Mouse (Mus musculus): ENCODE results near the gene Bnipl. TPM values are rescaled to one million over a fixed set of nuclear protein-coding genes. Genes with fewer than 3 reads are reported as not detected.

The Bnipl gene
- polyA plus RNA-seq, 1 experiment from 2014 or later: not detected

DNA sequence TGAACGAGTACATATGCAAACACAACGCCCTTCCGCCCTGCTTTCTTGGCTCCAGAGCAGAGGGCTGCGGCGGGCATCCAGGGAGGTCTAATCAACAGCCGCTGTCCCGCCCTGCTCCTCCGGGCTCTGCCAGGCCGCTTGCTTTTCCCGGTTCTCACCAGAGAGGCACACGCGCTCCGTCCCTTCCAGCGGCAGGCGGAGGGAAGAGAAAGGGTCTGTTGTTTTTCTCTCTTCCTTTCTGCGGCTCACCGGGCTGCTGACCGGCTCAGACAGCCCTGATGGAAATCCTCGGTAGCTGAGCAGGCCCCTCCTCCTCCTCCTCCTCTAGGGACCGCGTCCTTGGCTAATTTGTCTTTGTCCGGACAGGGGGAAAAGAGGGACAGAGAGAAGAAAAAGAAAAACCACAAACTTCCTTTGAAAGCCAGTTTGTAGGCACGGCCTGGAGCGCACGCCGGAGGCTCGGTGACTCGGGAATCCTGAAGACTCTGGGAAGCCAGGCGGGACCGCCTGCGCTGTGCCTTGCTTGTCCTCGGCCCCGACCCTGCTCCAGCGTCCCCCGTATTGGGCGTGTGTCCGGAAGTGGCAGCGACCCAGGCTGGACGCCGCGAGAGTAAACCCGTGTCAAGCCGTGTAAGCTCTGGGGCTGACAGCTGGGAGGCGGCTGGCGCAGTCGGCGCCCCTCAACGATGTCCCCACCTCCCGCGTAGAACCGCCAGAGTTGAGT, 32.0 kb upstream of the Bnipl start:
- H3K4me2 ChIP-seq (ENCODE audit: low read length): peak overlapping the region; percentile 90
- peak overlapping the region; percentile 68 for H3K4me3 ChIP-seq (replicated peaks; ENCODE audit: low read depth, low read length)
- no peaks in the 10 kb centered on the region for H3K27me3 ChIP-seq (ENCODE audit: control insufficient read depth, insufficient read depth, low read length)
- peak overlapping the region; percentile 76 for H3K9ac ChIP-seq (replicated peaks; ENCODE audit: low read length)
- peaks cover 28% of the 10 kb centered on the region for H3K4me1 ChIP-seq (ENCODE audit: control insufficient read depth, insufficient read depth, low read length)
- H3K27ac ChIP-seq (replicated peaks; ENCODE audit: low read depth, low read length): peak overlapping the region; percentile 94
- ATAC-seq (ENCODE audit: low FRiP score, low TSS enrichment) (peak; percentile 72), DNase-seq (peak; percentile 87)
- peaks cover 7% of the 10 kb centered on the region for H3K36me3 ChIP-seq (ENCODE audit: control insufficient read depth, insufficient read depth, low read length)
- WGBS: under 1% methylated on average over 50 of the region's 51 CpGs
- H3K9me3 ChIP-seq (ENCODE audit: control insufficient read depth, low read length): no peaks in the 10 kb centered on the region

- H3K9me3 ChIP-seq (ENCODE audit: control insufficient read depth, low read length): no peaks in the 10 kb centered on the region
- H3K27ac ChIP-seq (replicated peaks; ENCODE audit: low read depth, low read length): peak overlapping the region; percentile 94
- peak overlapping the region; percentile 90 for H3K4me2 ChIP-seq (ENCODE audit: low read length)
- H3K4me1 ChIP-seq (ENCODE audit: control insufficient read depth, insufficient read depth, low read length): peaks cover 28% of the 10 kb centered on the region
- ATAC-seq (ENCODE audit: low FRiP score, low TSS enrichment): no peak
- no peaks in the 10 kb centered on the region for H3K27me3 ChIP-seq (ENCODE audit: control insufficient read depth, insufficient read depth, low read length)
- DNase-seq: peak; percentile 52
- H3K4me3 ChIP-seq (replicated peaks; ENCODE audit: low read depth, low read length): peak overlapping the region; percentile 68
- peak overlapping the region; percentile 76 for H3K9ac ChIP-seq (replicated peaks; ENCODE audit: low read length)
- H3K36me3 ChIP-seq (ENCODE audit: control insufficient read depth, insufficient read depth, low read length): peaks cover 1% of the 10 kb centered on the region; the same call in 1 of the 2 replicates
- WGBS: under 1% methylated on average over 11 of the region's 11 CpGs
Measured at GRCm38 (mm10) chr3:95282381-95282864, 31.4 kb upstream of the Bnipl start.

DNA sequence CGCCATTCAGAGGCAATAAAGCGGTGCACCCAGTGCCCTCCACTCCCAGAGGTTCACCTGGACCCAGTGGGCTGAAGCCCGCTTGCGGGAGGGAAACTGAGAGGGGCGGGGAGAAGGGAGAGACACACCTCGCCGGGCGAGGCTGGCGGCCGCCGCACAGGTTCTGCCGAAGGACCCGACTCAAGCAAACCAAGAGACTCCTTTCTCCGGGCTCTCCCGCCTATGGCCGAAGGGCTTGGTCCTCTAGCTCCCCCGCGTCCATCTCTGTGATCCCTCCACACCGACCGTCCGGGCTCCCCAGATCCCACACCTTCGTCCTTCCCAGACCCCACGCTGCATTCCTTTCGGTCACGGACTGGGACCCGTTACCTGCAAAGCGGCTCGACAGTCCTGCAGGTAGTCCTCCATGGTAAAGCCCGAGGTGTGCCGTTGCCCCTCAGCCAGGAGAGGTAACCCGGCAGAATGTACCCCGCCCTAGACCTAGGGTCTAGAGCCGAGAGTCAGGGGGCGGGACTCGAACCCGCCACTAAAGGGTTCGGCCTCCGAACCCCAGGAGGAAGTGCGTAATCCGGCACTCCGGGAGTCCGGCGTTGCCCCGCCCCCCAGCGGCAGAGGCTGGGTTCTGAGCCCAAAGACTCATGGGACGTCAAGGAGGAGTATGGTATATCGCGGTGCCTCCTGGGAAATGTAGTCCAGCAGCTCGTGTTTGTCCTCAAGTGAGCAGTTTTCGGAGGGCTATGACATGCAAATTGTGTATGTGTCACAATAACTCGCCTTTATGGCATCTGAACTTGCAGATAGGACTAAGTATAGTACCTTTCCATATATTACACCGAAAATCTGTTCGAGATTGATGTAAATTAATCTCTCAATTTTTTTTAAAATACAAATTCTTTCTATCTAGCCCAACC, 30.5 kb upstream of the Bnipl start, which contains the start of the genes Mindy1 and Prune1:
Gene Mindy1, plus strand, starts transcription at position 130 of the 911 bp plus-strand sequence.
Gene Prune1, minus strand, starts transcription at position 861 of the 911 bp plus-strand sequence.
- DNase-seq: peak; percentile 99
- WGBS: 1% methylated on average over 53 of the region's 53 CpGs

DNA sequence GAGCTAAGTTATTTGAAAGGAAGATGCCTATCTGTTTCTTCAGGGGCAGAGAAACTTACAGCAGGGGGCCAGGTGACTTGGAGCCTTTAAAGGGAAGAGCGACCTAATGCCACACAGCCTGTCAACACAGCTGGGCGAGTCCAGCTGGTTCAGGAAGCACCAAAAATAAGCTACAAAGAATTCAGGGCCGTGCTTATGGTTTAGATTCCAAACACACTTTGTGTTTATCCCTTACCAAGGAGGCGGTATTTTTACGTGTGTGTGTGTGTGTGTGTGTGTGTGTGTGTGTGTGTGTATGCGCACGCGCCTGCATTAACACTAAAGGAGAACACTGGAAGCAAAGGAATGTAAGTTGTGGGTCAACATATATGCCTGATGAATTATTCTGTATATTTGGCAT, 29.8 kb upstream of the Bnipl start:
- Histone ChIP-seq H3K9ac (replicated peaks; ENCODE audit: low read length) (peak overlapping the region; percentile 76), H3K4me3 (replicated peaks; ENCODE audit: low read depth, low read length) (peak overlapping the region; percentile 68), H3K4me1 (ENCODE audit: control insufficient read depth, insufficient read depth, low read length) (peaks cover 28% of the 10 kb centered on the region), H3K9me3 (ENCODE audit: control insufficient read depth, low read length) (no peaks in the 10 kb centered on the region), H3K36me3 (ENCODE audit: control insufficient read depth, insufficient read depth, low read length) (no peaks in the 10 kb centered on the region), H3K4me2 (ENCODE audit: low read length) (peak overlapping the region; percentile 90), H3K27ac (replicated peaks; ENCODE audit: low read depth, low read length) (peak overlapping the region; percentile 94), H3K27me3 (ENCODE audit: control insufficient read depth, insufficient read depth, low read length) (no peaks in the 10 kb centered on the region)
- WGBS: 30% methylated on average over 8 of the region's 8 CpGs
- peak; percentile 61 for DNase-seq
- ATAC-seq (ENCODE audit: low FRiP score, low TSS enrichment): no peak

More for the DNA sequence above, 30.5 kb upstream of the Bnipl start, which contains the start of the genes Mindy1 and Prune1:
- Histone ChIP-seq H3K4me3 (replicated peaks; ENCODE audit: low read depth, low read length) (peak within 1 kb of the TSS; percentile 68), H3K9ac (replicated peaks; ENCODE audit: low read length) (peak within 1 kb of the TSS; percentile 76), H3K4me1 (ENCODE audit: control insufficient read depth, insufficient read depth, low read length) (peaks cover 28% of the 10 kb centered on the region), H3K27me3 (ENCODE audit: control insufficient read depth, insufficient read depth, low read length) (no peaks in the 10 kb centered on the region), H3K36me3 (ENCODE audit: control insufficient read depth, insufficient read depth, low read length) (no peaks in the 10 kb centered on the region), H3K4me2 (ENCODE audit: low read length) (peak within 1 kb of the TSS; percentile 90), H3K27ac (replicated peaks; ENCODE audit: low read depth, low read length) (peak within 1 kb of the TSS; percentile 94), H3K9me3 (ENCODE audit: control insufficient read depth, low read length) (no peaks in the 10 kb centered on the region)
- ATAC-seq (ENCODE audit: low FRiP score, low TSS enrichment): peak; percentile 92

- Histone ChIP-seq H3K27ac (replicated peaks; ENCODE audit: low read depth, low read length) (no peak overlapping the region), H3K36me3 (ENCODE audit: control insufficient read depth, insufficient read depth, low read length) (no peaks in the 10 kb centered on the region), H3K4me1 (ENCODE audit: control insufficient read depth, insufficient read depth, low read length) (peaks cover 8% of the 10 kb centered on the region; the same call in 1 of the 2 replicates), H3K9ac (replicated peaks; ENCODE audit: low read length) (no peak overlapping the region), H3K4me2 (ENCODE audit: low read length) (no peak overlapping the region), H3K4me3 (replicated peaks; ENCODE audit: low read depth, low read length) (no peak overlapping the region), H3K9me3 (ENCODE audit: control insufficient read depth, low read length) (no peaks in the 10 kb centered on the region), H3K27me3 (ENCODE audit: control insufficient read depth, insufficient read depth, low read length) (no peaks in the 10 kb centered on the region)
- ATAC-seq (ENCODE audit: low FRiP score, low TSS enrichment): no peak
- DNase-seq: no peak
- WGBS: 89% methylated on average over 1 of the region's 1 CpGs
Measured at GRCm38 (mm10) chr3:95277149-95277551, 26.2 kb upstream of the Bnipl start.

GRCm38 (mm10) chr3:95276428-95276934, 25.5 kb upstream of the Bnipl start:
- ATAC-seq (ENCODE audit: low FRiP score, low TSS enrichment): no peak
- 0 out of 2 replicates have a peak, but pooled peaks cover 7% of the 10 kb centered on the region for H3K4me1 ChIP-seq (ENCODE audit: control insufficient read depth, insufficient read depth, low read length)
- H3K9me3 ChIP-seq (ENCODE audit: control insufficient read depth, low read length): no peaks in the 10 kb centered on the region
- H3K27ac ChIP-seq (replicated peaks; ENCODE audit: low read depth, low read length): no peak overlapping the region
- 87% methylated on average over 5 of the region's 5 CpGs for WGBS
- no peak for DNase-seq
- no peaks in the 10 kb centered on the region for H3K36me3 ChIP-seq (ENCODE audit: control insufficient read depth, insufficient read depth, low read length)
- no peak overlapping the region for H3K9ac ChIP-seq (replicated peaks; ENCODE audit: low read length)
- H3K4me3 ChIP-seq (replicated peaks; ENCODE audit: low read depth, low read length): no peak overlapping the region
- H3K4me2 ChIP-seq (ENCODE audit: low read length): no peak overlapping the region
- no peaks in the 10 kb centered on the region for H3K27me3 ChIP-seq (ENCODE audit: control insufficient read depth, insufficient read depth, low read length)

- Histone ChIP-seq H3K4me3 (replicated peaks; ENCODE audit: low read depth, low read length) (no peak overlapping the region), H3K4me2 (ENCODE audit: low read length) (no peak overlapping the region), H3K27ac (replicated peaks; ENCODE audit: low read depth, low read length) (no peak overlapping the region), H3K9ac (replicated peaks; ENCODE audit: low read length) (no peak overlapping the region), H3K4me1 (ENCODE audit: control insufficient read depth, insufficient read depth, low read length) (no peaks in the 10 kb centered on the region), H3K9me3 (ENCODE audit: control insufficient read depth, low read length) (no peaks in the 10 kb centered on the region), H3K36me3 (ENCODE audit: control insufficient read depth, insufficient read depth, low read length) (no peaks in the 10 kb centered on the region), H3K27me3 (ENCODE audit: control insufficient read depth, insufficient read depth, low read length) (no peaks in the 10 kb centered on the region)
- DNase-seq (no peak), ATAC-seq (ENCODE audit: low FRiP score, low TSS enrichment) (no peak)
- 86% methylated on average over 6 of the region's 6 CpGs for WGBS
Measured at GRCm38 (mm10) chr3:95275161-95275560, 24.2 kb upstream of the Bnipl start.

GRCm38 (mm10) chr3:95274453-95274852, 23.5 kb upstream of the Bnipl start:
- Histone ChIP-seq H3K9ac (replicated peaks; ENCODE audit: low read length) (no peak overlapping the region), H3K27ac (replicated peaks; ENCODE audit: low read depth, low read length) (no peak overlapping the region), H3K36me3 (ENCODE audit: control insufficient read depth, insufficient read depth, low read length) (no peaks in the 10 kb centered on the region), H3K9me3 (ENCODE audit: control insufficient read depth, low read length) (no peaks in the 10 kb centered on the region), H3K27me3 (ENCODE audit: control insufficient read depth, insufficient read depth, low read length) (no peaks in the 10 kb centered on the region), H3K4me1 (ENCODE audit: control insufficient read depth, insufficient read depth, low read length) (no peaks in the 10 kb centered on the region), H3K4me3 (replicated peaks; ENCODE audit: low read depth, low read length) (no peak overlapping the region), H3K4me2 (ENCODE audit: low read length) (no peak overlapping the region)
- WGBS: 94% methylated on average over 4 of the region's 4 CpGs
- no peak for ATAC-seq (ENCODE audit: low FRiP score, low TSS enrichment)
- DNase-seq: no peak

Measured in midbrain, embryonic 14.5 days (tissue).